Mouse (Mus musculus) heart, adult 18-20 months (tissue): ENCODE data around the gene Fndc3a. TPM values are rescaled to one million over a fixed set of nuclear protein-coding genes. Genes with fewer than 3 reads are reported as not detected.
A peak's percentile ranks its signal among the peaks of the same experiment; 100 is the strongest.

Experiments used
- DNase-seq, 2 experiments: peaks; one replicate each; pipeline ENCODE4 v3.0.0; 2021 to 2022; ENCODE audit warnings: mixed read lengths in 1 of 2
- total RNA-seq, 2 experiments: library from RNA; stranded (reverse); gene quantifications; 2 replicates each; pipeline ENCODE4 v1.2.3; 2021

Gene Fndc3a
- total RNA-seq, 2 experiments from 2014 or later: 14.5 to 18.5 TPM

GRCm38 (mm10) chr14:72677247-72677646 lies 32.6 kb downstream of the Fndc3a start:
- DNase-seq: no peak

DNA sequence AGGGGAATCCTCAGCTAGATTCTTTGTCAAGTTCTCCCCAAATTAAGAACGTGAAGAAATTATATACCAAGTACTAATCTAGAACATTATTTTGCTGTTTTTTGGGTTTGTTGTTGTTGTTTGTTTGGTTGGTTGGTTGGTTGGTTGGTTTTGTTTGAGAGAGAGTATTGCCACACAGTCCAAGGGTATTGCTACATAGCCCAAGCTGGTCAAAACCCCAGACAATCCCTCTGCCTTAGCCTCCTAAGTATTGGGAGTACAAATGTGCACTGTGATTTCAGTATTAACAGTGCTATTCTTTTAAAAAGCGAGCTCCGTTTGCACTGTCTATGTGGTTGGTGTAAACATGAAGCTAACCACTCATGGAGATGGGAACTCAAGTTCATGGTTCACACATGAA lies 37.9 kb downstream of the Fndc3a start:
- DNase-seq: no peak

- DNase-seq: no peak
Observed at GRCm38 (mm10) chr14:72670987-72671386, 38.8 kb downstream of the Fndc3a start.

- no peak for DNase-seq
Observed at GRCm38 (mm10) chr14:72649268-72649667, 60.5 kb downstream of the Fndc3a start.

DNA sequence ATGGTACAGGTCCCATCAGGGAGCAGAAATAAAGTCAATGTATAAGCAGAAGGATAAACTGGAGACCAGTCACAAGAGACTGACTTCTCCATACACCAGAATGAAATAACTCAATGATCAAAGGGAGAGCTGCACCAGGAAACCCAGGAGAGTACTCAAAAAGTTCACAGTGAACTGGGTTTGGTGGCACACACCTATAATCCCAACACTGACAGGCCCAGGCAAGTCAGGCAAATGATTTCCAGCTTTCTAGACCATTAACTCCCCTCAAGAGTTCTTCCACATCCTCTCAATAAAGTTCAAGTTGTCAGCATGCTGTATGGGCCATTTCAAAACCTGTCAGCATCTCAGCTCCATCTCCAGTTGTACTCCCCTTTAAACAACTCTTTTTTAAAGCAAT lies 64.3 kb downstream of the Fndc3a start:
- DNase-seq: no peak

- DNase-seq: no peak
Observed at GRCm38 (mm10) chr14:72644620-72645019, 65.2 kb downstream of the Fndc3a start.

GRCm38 (mm10) chr14:72638507-72638906 lies 71.3 kb downstream of the Fndc3a start:
- no peak for DNase-seq

- no peak for DNase-seq
Observed at GRCm38 (mm10) chr14:72633571-72633970, 76.2 kb downstream of the Fndc3a start.

DNA sequence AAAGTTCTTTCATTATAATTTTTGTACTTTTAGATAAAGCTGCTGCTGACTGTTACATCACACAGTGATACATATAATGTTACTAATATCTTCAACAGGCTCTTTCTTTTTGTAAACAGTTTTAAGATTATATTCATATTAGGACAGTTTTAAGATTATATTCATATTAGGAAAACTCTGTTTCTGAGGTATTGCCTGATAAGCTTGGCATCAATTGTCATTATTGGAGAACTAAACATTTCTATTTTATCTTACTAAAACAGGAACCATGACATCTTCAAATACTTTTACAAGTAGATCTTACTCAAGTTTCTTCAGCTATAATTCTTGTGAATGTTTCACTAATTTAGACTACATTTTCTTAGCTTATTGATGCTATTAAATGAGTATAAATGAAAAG lies 84.4 kb downstream of the Fndc3a start:
- no peak for DNase-seq

- DNase-seq: peak in 1 of 2 experiments; percentile 39
Observed at GRCm38 (mm10) chr14:72604077-72604476, 105.7 kb downstream of the Fndc3a start.

DNA sequence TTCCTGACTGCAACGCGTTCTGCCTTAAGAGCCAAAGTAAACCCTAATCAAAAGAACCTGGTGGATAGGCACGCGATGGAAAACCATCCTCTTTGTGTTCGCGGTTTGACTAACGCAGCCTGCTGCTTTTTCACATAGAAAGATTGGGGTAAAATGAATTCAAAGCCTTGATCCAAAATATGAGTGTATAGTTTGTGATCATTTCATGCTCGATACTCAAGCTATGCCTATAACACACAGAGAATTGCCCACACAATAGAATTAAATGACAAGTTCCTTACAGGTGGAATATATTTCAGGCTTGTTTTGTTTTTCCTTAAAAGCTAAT lies 106.6 kb downstream of the Fndc3a start:
- no peak for DNase-seq

- DNase-seq: peak; percentile 94 to 95
Observed at GRCm38 (mm10) chr14:72602521-72603193, 107.1 kb downstream of the Fndc3a start.

DNA sequence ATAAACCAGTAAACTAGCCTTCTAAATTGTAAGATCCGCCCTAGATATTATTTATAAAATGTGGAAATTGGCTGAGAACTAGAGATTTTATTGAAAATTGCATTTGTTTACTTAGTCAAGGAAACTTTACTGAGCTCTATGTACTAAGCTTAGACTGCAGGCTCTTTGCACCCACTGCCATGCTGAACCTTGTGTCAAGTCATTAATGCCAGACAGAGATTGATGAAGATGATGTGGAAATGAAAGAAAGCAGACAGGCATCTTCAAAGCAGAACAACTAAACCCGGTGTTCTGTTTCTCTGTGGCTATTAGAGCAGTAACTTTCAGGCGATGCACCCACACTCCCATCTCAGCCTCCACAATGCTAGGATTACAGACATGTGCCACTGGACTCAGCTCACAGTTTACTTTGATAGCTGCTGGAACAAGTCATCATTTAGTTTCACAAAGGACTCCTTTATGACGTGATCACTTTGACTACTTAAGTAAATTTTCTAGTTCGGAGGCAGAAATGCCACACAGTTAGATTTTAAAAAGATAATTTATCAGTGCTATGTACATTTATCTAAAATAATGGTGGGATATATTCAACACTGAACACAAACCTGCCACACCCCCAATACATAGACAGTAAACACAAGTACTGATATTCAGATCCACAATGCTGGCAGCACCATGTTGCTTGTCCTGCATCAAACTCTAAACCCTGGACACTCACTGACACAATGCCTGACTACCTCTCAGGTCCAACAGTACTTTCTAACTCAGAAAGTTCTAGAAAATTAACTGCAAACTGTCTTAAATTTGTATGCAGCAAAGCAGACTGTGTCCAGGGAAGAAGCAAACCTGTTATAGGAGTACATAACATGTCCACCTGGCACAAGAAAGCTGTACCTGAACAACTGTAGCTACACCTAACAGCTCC lies 108.2 kb downstream of the Fndc3a start:
- no peak for DNase-seq

DNA sequence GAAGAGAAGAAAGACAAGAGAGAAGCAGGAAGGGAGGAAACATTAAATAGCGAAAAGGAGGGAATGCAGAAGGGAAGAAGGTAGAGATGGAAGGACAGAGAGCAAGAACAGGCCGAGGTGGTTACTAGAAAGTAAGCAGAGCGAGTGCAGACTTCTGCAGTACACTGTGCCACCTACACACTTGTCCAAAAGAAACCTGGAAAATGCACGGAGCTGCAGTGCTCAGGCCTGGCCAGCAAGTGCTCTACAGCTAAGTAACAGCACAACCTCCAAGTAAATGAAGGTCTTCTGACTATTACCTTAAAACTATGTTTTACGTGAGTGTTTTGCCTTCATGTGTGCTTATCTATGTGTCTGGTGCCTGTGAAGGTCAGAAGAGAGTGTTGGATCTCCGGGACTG lies 109.4 kb downstream of the Fndc3a start:
- no peak for DNase-seq

- DNase-seq: no peak
Observed at GRCm38 (mm10) chr14:72598976-72599740, 110.6 kb downstream of the Fndc3a start.

- DNase-seq: peak in 1 of 2 experiments; percentile 10
Observed at GRCm38 (mm10) chr14:72594191-72594590, 115.6 kb downstream of the Fndc3a start.

DNA sequence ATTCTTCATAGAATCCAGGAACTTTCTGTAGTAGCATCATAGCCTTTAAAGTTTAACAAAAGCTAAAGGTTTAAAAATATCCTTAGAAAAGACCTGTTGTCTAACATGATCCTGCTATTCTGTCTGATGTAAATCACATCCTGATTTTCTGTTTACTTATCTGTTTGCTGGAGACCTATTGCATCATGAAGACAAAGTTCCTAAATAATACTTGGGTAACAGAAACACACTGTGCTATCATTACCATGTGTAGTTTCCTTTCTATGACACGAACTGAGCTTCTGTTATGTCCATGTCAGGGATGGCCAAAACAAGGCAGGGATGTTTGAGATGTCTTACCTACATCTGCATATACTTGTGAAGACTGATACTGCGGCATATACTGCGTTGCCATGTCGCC lies 120.4 kb downstream of the Fndc3a start:
- no peak for DNase-seq

DNA sequence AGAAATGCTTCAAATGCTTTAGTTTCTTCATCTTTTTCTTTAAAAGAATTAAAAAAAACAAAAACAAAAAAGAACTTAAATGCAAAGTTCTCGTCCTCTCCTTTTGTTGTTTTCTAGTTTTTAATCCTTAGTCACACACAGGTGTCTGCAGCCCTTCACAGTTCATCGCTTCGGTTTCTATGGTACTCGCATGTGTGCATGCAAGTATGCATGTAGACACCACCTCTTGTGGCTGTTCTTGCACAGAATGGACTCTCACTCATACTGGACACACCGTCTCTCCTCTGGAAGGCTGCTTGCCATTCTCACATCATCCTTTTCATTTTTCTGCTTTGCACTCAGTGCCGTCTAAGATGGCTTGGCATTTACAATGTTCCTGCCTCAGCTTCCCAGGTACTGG lies 126.8 kb downstream of the Fndc3a start:
- no peak for DNase-seq

DNA sequence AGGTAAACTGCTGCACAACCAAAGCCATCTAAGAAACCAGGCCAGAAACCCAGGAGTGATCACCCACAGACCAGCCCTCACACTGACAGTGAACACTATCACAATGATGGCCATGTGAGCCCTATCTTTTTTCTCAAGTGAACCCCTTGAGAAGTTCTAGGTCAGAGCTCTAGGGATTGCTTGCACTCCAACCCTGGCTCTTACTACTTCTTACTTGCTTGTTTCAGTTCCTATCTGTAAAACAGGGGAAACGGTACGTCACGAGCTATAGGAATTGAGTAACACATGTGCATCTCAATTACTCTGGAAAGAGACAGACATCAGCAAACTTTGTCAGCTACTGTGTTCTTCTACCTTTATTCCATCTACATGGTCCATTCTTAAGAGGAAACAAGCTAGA lies 128.8 kb downstream of the Fndc3a start:
- peak in 1 of 2 experiments; percentile 29 for DNase-seq

DNA sequence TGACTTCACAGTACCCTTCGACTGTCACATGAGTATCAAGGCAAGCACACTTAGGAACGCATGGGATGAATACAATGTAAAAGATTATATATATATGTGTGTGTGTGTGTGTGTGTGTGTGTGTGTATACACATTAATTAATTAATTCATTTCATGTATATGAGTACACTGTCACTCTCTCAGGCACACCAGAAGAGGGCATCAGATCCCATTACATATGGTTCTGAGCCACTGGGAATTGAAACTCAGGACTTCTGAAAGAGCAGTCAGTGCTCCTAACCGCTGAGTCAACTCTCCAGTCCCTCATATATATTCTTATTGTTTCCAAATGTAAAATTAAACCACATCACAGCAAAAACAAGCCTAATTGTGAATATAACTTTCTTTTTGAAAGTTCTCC lies 133.5 kb downstream of the Fndc3a start:
- peak in 1 of 2 experiments; percentile 6 for DNase-seq

- DNase-seq: peak; percentile 38 to 53
Observed at GRCm38 (mm10) chr14:72563941-72564340, 145.9 kb downstream of the Fndc3a start.

GRCm38 (mm10) chr14:72558795-72559194 lies 151.0 kb downstream of the Fndc3a start:
- no peak for DNase-seq

GRCm38 (mm10) chr14:72555846-72556245 lies 154.0 kb downstream of the Fndc3a start:
- no peak for DNase-seq
